Mouse (Mus musculus) megakaryocyte, embryonic 14.5 days (primary cell): ENCODE measurements around the gene Plekhm1. TPM values are rescaled to one million over a fixed set of nuclear protein-coding genes. Genes with fewer than 3 reads are reported as not detected.

Experiments
- H3K27me3 ChIP-seq: replicated peaks from 2 replicates; pipeline ENCODE3; 2012; ENCODE audit warnings: inconsistent platforms
- H3K36me3 ChIP-seq: replicated peaks from 2 replicates; pipeline ENCODE3; 2012; ENCODE audit warnings: low read length, inconsistent platforms, mixed read lengths
- H3K4me1 ChIP-seq: 2 replicates; pipeline ENCODE4 v1.6.1; 2012; ENCODE audit warnings: inconsistent platforms
- H3K4me3 ChIP-seq: replicated peaks from 2 replicates; pipeline ENCODE3; 2012; ENCODE audit warnings: moderate library complexity, mild to moderate bottlenecking, inconsistent platforms
- H3K9me3 ChIP-seq: 2 replicates; pipeline ENCODE4 v1.6.1; 2012; ENCODE audit warnings: inconsistent platforms
- FLI1 ChIP-seq: IDR thresholded peaks from 2 replicates; pipeline ENCODE4 v1.6.1; 2012; ENCODE audit warnings: low read length, inconsistent platforms, mixed read lengths
- GATA1 ChIP-seq: IDR thresholded peaks from 3 replicates; pipeline ENCODE4 v1.6.1; 2012; ENCODE audit warnings: mixed read lengths, low read length, inconsistent platforms, borderline replicate concordance
- polyA plus RNA-seq: library from polyadenylated mRNA; stranded (reverse); fragments of >175 nt; gene quantifications from 2 replicates; pipeline ENCODE4 v1.2.3, GENCODE M21; 2012; ENCODE audit warnings: low replicate concordance; ENCODE audit not compliant: insufficient read depth

Plekhm1 gene
- polyA plus RNA-seq, 1 experiment = 8.1 TPM

DNA sequence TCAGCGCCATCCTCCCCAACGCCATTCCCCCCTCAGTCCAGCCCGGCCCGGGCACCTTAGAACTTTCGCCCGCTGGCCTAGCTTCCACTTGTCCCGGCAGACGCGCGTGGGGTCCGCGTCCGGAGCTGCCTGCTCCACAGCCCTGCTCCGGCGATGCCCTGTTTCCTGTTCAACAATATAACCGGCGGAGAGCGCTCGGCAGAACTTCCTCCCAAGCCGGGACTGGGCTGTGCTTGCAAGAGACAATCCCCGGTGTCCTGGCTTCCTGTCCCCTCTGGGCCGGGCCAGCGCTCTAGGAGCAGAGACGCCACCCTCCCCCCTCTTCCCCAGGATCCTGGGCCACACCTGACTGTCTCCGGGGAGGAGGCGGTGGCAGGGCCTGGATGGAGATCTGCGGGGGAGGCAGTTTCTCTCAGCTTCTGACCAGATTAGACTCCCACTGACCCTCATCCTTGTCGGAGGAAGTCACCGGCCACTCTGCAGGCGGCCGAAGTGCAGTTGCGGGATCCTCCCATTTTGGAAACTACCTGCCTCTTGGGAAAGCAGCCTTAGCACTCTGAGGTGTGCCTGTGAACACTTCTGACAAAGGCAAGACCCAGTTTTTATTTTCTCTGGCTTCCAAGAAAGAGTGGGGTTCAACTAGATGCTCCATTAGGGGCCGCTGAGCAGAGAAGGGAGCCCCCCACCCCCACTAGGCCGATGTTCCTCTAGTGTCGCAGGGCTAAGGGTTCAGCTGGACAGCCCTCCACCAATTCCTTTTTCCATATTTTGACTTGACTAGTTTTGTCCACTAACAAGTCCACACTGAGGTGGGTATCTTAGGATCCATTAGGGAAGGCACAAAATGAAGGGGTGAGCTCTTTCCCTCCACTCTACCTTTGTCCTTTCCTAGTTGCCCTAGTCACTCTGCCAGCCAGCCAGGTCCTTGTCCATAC lies 49.0 kb downstream of the Plekhm1 start, which contains the start of gene Arhgap27:
TSS of gene Arhgap27 (minus strand) at position 479 of the 935 bp plus-strand sequence.
- TF ChIP-seq GATA1 = no peak
- TF ChIP-seq FLI1 = no peak
- H3K4me3 ChIP-seq = peak within 1 kb of the TSS; percentile 90
- peaks cover 61% of the 10 kb centered on the region for H3K27me3 ChIP-seq
- H3K4me1 ChIP-seq = peaks cover 59% of the 10 kb centered on the region
- peaks cover 37% of the 10 kb centered on the region for H3K36me3 ChIP-seq
- no peaks in the 10 kb centered on the region for H3K9me3 ChIP-seq

DNA sequence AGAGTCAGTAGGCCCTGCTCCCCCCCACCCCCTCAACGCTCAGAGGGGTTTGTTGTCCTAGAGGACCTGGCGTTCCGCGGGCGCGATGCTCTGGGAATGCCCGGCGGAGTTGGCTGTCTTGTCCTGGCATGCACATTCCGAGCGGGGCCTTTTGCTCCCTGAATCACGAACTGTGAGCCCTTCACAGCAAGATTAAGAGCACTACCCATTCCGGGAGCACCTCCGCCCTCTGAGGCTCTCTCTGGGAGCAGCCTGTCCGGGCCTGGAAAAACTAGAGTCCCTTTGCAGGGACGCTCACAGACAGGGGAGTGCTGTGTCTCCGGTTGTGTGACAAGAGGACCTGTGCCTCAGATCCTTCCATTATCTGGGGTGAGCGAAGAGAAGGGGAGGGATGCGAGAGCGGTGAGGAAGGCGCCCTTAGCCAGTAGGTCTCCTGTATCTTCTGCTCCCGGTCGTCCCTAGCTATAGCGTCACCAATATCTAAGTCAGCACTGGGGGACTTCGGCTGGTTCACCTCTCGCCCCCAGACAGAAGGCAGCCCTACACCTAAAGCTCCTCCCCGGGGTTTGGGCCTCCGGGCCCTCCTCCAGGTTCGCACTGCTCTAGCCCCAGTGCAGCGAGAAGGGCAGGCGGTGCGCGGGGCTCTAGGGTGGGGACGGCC lies 49.8 kb downstream of the Plekhm1 start:
- H3K4me3 ChIP-seq = peak overlapping the region; percentile 90
- peaks cover 69% of the 10 kb centered on the region for H3K27me3 ChIP-seq
- TF ChIP-seq GATA1 = no peak
- TF ChIP-seq FLI1 = no peak
- H3K9me3 ChIP-seq = no peaks in the 10 kb centered on the region
- H3K4me1 ChIP-seq = peaks cover 59% of the 10 kb centered on the region
- H3K36me3 ChIP-seq = peaks cover 29% of the 10 kb centered on the region

DNA sequence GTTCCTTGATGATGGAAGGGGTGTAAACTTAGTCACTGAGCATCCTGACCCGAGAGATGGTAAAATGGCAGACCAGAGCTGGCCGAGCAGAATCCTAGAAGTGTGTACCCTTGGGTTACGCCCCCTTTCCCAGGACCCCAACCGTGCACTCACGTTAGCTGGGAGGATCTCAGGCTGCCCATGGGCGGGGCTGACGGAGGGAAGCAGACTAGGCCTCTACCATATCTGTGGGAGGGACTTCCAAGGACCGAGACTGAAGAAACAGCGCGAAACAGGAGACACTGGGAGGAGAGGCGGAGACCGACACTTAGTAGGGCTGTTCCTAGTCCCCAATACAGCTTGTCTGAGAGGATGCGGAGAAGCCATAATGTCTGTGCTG lies 50.4 kb downstream of the Plekhm1 start:
- H3K9me3 ChIP-seq = no peaks in the 10 kb centered on the region
- H3K27me3 ChIP-seq = peaks cover 75% of the 10 kb centered on the region

DNA sequence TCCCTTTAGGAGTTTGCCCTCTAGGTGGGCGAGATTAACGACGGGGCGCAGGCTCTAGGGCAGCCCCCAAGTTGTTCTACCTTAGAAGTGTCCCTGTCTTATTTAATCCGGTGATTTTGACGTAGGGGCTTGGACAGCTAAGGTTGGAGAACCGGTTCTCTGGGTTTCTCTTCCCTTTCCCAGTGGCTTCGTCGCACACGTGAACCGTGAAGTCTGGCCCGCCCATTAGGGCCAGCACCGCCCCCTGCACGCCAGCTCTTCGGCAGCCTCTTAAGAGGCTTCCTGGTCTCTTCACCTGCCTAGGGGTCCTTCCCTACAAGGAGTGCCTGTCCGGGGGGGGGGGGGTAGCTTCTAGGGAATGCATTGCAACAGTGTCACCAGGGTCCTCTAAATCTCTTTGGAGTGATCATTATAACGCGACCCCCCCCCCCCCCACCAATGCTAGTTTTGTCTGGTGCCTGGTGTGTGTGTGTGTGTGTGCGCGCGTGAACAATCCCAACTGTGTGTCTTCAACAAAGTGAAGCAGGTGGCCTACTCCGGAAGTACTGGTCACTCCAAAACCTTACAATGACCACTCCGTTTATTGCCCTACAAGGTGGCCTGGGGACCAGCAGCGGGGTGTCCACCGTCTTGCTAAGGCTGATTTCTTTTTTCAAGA lies 51.0 kb downstream of the Plekhm1 start:
- H3K27me3 ChIP-seq = peaks cover 80% of the 10 kb centered on the region
- TF ChIP-seq FLI1 (no peak), GATA1 (no peak)
- H3K4me1 ChIP-seq = peaks cover 59% of the 10 kb centered on the region
- no peaks in the 10 kb centered on the region for H3K9me3 ChIP-seq
- H3K4me3 ChIP-seq = peak overlapping the region; percentile 91
- H3K36me3 ChIP-seq = peaks cover 18% of the 10 kb centered on the region

More for the DNA sequence above, 50.4 kb downstream of the Plekhm1 start:
- Histone ChIP-seq H3K4me3 (peak overlapping the region; percentile 90), H3K36me3 (peaks cover 23% of the 10 kb centered on the region), H3K4me1 (peaks cover 59% of the 10 kb centered on the region)
- TF ChIP-seq GATA1 (no peak), FLI1 (no peak)

DNA sequence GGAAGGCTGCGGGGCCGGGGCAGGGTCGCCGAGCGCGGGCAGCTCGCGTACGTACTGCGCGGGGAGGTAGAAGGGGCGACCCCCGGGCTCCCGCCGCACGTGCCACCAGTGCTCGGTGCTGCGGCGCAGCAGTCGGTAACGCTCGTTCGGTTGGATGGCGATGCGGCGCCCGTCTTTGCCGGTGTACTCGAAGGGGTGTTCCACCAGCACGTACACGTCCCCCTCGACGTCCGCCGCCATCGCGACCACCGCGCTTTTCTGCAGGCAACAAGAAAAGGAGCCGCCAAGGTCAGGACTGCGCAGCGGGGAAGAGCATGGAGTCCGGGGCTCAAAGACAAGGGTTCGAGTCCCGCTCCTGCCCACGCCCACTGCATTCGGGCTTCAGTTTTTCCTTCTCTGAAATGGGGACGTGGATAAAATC lies 51.8 kb downstream of the Plekhm1 start:
- Histone ChIP-seq H3K4me1 (peaks cover 55% of the 10 kb centered on the region), H3K9me3 (no peaks in the 10 kb centered on the region), H3K27me3 (peaks cover 85% of the 10 kb centered on the region), H3K4me3 (peak overlapping the region; percentile 91), H3K36me3 (peaks cover 9% of the 10 kb centered on the region)
- no peak for TF ChIP-seq FLI1
- no peak for TF ChIP-seq GATA1

DNA sequence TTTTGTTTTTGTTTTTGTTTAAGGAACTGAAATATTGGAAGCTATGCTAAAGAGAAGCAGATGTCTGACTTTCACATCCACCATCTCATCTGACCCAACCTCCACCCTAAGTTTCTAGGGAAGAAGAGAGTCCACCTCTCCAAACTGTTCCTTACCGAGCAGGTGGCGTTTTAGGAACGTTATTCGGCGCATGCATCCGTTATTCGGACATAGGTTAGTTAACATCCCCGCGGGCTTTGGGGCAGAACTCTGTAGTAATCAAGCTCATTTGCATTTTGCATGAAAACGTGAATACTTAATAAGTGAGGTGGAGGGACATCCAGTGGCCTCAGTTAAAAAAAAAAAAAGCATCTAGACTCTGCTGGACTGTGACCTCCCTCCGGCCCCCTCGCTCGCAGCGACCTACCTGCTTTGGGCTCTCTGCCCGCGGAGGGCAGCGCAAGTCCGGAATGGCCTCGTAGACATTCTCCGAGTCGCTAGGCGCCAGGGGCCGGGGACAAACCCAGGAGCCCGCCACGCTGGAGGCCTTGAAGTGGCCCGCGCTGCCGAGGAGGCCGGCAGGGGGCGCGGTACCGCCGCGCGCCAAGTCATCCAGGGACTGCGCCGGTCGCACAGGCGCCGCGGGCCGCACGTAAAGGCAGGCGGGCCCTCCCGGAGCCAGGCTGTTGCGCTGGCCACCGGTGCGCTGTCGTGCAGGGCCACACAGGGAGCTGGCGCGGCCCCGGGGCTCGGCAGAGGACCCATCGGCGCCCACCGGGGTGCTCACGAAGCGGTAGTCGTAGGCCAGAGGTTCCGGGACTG lies 52.4 kb downstream of the Plekhm1 start:
- peaks cover 55% of the 10 kb centered on the region for H3K4me1 ChIP-seq
- no peaks in the 10 kb centered on the region for H3K9me3 ChIP-seq
- peaks cover 88% of the 10 kb centered on the region for H3K27me3 ChIP-seq
- H3K36me3 ChIP-seq = peaks cover 3% of the 10 kb centered on the region
- TF ChIP-seq GATA1 (no peak), FLI1 (no peak)
- peak overlapping the region; percentile 91 for H3K4me3 ChIP-seq

DNA sequence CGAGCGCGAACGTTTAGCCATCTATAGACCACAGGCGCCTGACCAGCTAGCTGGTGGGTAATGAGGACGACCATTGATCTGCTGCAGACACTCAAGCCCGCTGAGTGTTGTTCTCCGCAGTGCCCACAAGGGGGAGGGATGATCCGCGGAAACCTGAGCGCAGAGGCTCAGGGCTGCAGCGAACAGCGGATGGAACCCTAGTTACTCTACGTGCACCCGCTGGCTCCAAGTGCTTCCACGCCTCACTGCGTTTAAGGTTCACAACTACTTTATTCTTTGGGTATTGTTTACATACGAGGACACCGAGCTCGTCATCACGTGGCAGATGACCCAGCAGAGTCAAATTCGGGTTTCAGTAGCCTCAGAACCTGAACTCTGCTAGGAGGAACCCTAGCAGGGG lies 53.4 kb downstream of the Plekhm1 start:
- Histone ChIP-seq H3K27me3 (peaks cover 89% of the 10 kb centered on the region), H3K9me3 (no peaks in the 10 kb centered on the region), H3K4me1 (peaks cover 52% of the 10 kb centered on the region), H3K4me3 (peak overlapping the region; percentile 83), H3K36me3 (no peaks in the 10 kb centered on the region)
- TF ChIP-seq FLI1 (no peak), GATA1 (no peak)

DNA sequence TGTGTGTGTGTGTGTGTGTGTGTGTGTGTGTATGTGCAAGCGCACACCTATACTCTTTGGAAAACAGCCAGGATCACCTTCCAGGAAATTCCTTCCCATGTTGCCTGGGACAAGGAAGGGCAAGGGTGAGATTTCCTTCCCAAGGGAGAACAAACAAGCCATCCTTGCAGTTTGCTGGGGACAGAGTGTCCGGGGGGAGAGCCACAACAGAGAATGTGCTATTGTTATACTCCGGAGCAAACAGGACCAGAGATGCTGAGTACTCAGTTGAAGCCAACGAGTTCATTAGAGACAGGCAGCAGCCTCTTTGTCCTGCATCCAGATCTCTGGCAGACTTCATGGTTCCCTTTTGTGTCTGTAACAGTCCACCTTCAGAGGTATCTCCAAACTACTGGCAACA lies 54.2 kb downstream of the Plekhm1 start:
- Histone ChIP-seq H3K4me3 (no peak overlapping the region), H3K36me3 (no peaks in the 10 kb centered on the region), H3K4me1 (peaks cover 44% of the 10 kb centered on the region), H3K27me3 (peaks cover 81% of the 10 kb centered on the region), H3K9me3 (0 out of 2 replicates have a peak, but pooled peaks cover under 1% of the 10 kb centered on the region)
- TF ChIP-seq FLI1 = no peak

DNA sequence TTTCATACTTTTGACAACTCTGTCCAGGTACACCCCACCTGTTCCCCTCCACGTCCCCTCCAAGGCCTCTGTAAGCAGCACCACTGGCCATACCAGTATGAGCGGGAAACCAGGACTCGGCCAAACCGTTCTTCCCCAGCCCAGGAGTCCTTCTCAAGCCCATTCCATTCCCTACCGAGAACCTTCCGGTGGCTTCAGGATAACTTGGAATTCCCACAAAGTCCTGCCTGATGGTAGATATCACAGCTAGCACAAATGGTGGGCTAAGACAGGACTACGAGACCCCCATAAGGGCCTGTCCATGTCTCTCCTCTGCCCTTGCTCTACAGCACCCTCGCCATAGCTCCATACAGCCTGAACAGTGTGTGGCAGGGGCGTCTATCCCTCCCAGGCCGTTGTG lies 54.8 kb downstream of the Plekhm1 start:
- Histone ChIP-seq H3K27me3 (peaks cover 75% of the 10 kb centered on the region), H3K9me3 (peaks cover 6% of the 10 kb centered on the region), H3K4me1 (peaks cover 38% of the 10 kb centered on the region), H3K36me3 (no peaks in the 10 kb centered on the region), H3K4me3 (no peak overlapping the region)
- TF ChIP-seq GATA1 (no peak), FLI1 (no peak)
